ENCODE assay signal across 8 mouse cellular contexts in the genomic region with DNA sequence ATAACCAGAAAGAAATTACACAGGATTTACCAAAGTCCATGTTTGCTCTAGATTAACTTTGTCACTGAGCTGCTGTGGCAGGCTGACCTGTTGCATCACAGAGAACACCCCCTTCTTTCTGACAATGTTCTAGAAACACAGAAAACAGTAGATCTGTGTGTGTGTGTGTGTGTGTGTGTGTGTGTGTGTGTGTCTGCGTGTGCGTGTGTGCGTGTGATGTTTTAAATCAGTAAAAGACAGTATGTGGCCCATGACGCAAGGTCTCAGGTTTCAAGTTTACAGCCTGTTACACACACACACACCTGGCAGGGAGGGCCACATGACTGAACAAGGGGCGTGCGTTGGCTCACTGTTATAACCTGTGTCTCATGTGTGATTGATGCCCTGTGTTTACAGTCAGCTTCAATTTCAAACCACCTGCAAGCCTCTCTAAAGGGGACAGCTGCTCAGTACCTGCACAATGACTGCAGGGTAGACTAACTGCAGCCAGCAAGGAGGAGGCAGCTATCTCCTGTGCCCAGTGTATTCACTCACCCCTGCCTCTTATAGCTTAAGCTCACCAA. TPM values are rescaled to one million over a fixed set of nuclear protein-coding genes. Genes with fewer than 3 reads are reported as not detected.
A peak's percentile ranks its signal among the peaks of the same experiment; 100 is the strongest.
DNase-seq lines count a peak whose midpoint lies in the region; ATAC-seq lines count a peak whose summit lies in the region.

No protein-coding gene starts in this region.

- no peak overlapping the region for H3K27ac ChIP-seq in embryonic facial prominence, embryonic 11.5 days (replicated peaks; ENCODE audit: low read depth, low read length)
- peak overlapping the region; percentile 83 for H3K27ac ChIP-seq in liver, embryonic 12.5 days
- H3K27ac ChIP-seq in neural tube, embryonic 13.5 days (replicated peaks) = no peak overlapping the region

- peak; percentile 11 for DNase-seq in adrenal gland, postnatal 10 days
- DNase-seq in adrenal gland, postnatal 25 days = no peak
- DNase-seq in embryonic facial prominence, embryonic 11.5 days (ENCODE audit: low spot score) = peak; percentile 28
- DNase-seq in induced T-regulatory cell, adult 2 months (ENCODE audit: low read depth) = peak; percentile 71
- no peak for DNase-seq in MN1 (ENCODE audit: low spot score)

- ATAC-seq in embryonic facial prominence, embryonic 11.5 days (replicated peaks; ENCODE audit: insufficient number of reproducible peaks, low FRiP score, low TSS enrichment, low read depth) = no peak
- 0 out of 2 replicates have a peak, but pooled peaks have one; percentile 3 for ATAC-seq in liver, embryonic 12.5 days
- ATAC-seq in neural tube, embryonic 13.5 days (ENCODE audit: low read depth) = no peak
- ATAC-seq in cerebellum, adult (ENCODE audit: insufficient number of reproducible peaks, low FRiP score, low TSS enrichment) = no peak

- no peaks in the 10 kb centered on the region for H3K36me3 ChIP-seq in embryonic facial prominence, embryonic 11.5 days (replicated peaks; ENCODE audit: control insufficient read depth, insufficient read depth, low read depth, low read length)
- peaks cover 35% of the 10 kb centered on the region for H3K36me3 ChIP-seq in liver, embryonic 12.5 days
- H3K36me3 ChIP-seq in neural tube, embryonic 13.5 days = no peaks in the 10 kb centered on the region

- 64% methylated on average over 6 of the region's 6 CpGs for WGBS in embryonic facial prominence, embryonic 11.5 days
- WGBS in liver, embryonic 12.5 days (ENCODE audit: insufficient replicate concordance) = 56% methylated on average over 6 of the region's 6 CpGs
- 62% methylated on average over 6 of the region's 6 CpGs for WGBS in neural tube, embryonic 13.5 days

- no peak overlapping the region; the same call in 1 of the 2 replicates for H3K9ac ChIP-seq in embryonic facial prominence, embryonic 11.5 days (replicated peaks; ENCODE audit: low read length)
- peak overlapping the region; percentile 95 for H3K9ac ChIP-seq in liver, embryonic 12.5 days
- H3K9ac ChIP-seq in neural tube, embryonic 13.5 days = peak overlapping the region; percentile 79

- H3K4me3 ChIP-seq in embryonic facial prominence, embryonic 11.5 days (ENCODE audit: low read depth, low read length) = peak overlapping the region; percentile 74
- H3K4me3 ChIP-seq in liver, embryonic 12.5 days = peak overlapping the region; percentile 93
- H3K4me3 ChIP-seq in neural tube, embryonic 13.5 days = peak overlapping the region; percentile 80

- H3K4me2 ChIP-seq in embryonic facial prominence, embryonic 11.5 days (ENCODE audit: low read depth, low read length) = peak overlapping the region; percentile 99
- H3K4me2 ChIP-seq in liver, embryonic 12.5 days = peak overlapping the region; percentile 93
- peak overlapping the region; percentile 99 for H3K4me2 ChIP-seq in neural tube, embryonic 13.5 days

- no peaks in the 10 kb centered on the region; the same call in 1 of the 2 replicates for H3K4me1 ChIP-seq in embryonic facial prominence, embryonic 11.5 days (ENCODE audit: control insufficient read depth, insufficient read depth, low read length)
- H3K4me1 ChIP-seq in liver, embryonic 12.5 days = peaks cover 59% of the 10 kb centered on the region
- peaks cover 28% of the 10 kb centered on the region for H3K4me1 ChIP-seq in neural tube, embryonic 13.5 days (replicated peaks)

- no peaks in the 10 kb centered on the region for H3K27me3 ChIP-seq in embryonic facial prominence, embryonic 11.5 days (ENCODE audit: control insufficient read depth, insufficient read depth, low read length)
- no peaks in the 10 kb centered on the region for H3K27me3 ChIP-seq in liver, embryonic 12.5 days (replicated peaks)
- H3K27me3 ChIP-seq in neural tube, embryonic 13.5 days = peaks cover 20% of the 10 kb centered on the region

- no peaks in the 10 kb centered on the region for H3K9me3 ChIP-seq in embryonic facial prominence, embryonic 11.5 days (replicated peaks; ENCODE audit: control insufficient read depth, low read length)
- H3K9me3 ChIP-seq in liver, embryonic 12.5 days (replicated peaks) = no peaks in the 10 kb centered on the region
- no peaks in the 10 kb centered on the region for H3K9me3 ChIP-seq in neural tube, embryonic 13.5 days

RNA-seq across cellular contexts. Expression of gene Man1a, which starts 2.7 kb away (rescaled TPM):
- 10 to 100 TPM; 49.5 to 65.6 TPM for total RNA-seq in adrenal gland, postnatal 10 days (2021)
- 112 and 126 TPM in 2 replicates for total RNA-seq in adrenal gland, postnatal 25 days (2021)
- polyA plus RNA-seq in embryonic facial prominence, embryonic 11.5 days (2014; fragmentation: Nextera tagmentation; extraction: Ambion mirVana) = 2.8 and 3.1 TPM in 2 replicates
- 16.1 and 16.8 TPM in 2 replicates for polyA plus RNA-seq in liver, embryonic 12.5 days (2016; fragmentation: Nextera tagmentation; extraction: Ambion mirVana)
- polyA plus RNA-seq in neural tube, embryonic 13.5 days (2015; fragmentation: Nextera tagmentation; extraction: Ambion mirVana) = 3.1 and 3.7 TPM in 2 replicates

Comparison
In these comparisons a context has a peak if more than half of its experiments do, and no peak if none do; other contexts are left out.
1. DNase-seq: peak in adrenal gland, postnatal 10 days (single experiment), embryonic facial prominence, embryonic 11.5 days (single experiment) and induced T-regulatory cell, adult 2 months (single experiment); none in adrenal gland, postnatal 25 days (single experiment) and MN1 (single experiment).
2. Peak in every context shown above with its lines, with median percentiles within 50 percentile points of each other: H3K4me2 ChIP-seq and H3K4me3 ChIP-seq.